Mouse (Mus musculus) liver, postnatal 0 days (tissue): ENCODE measurements around the gene Lrmda.

ENCODE experiments used
- CTCF ChIP-seq: sonication (generic); IDR thresholded peaks from 2 replicates; pipeline ENCODE4 v1.5.1; 2016; ENCODE audit warnings: antibody characterized with exemption, low read depth
- EP300 ChIP-seq: IDR thresholded peaks from 2 replicates; pipeline ENCODE4 v1.6.1; 2016; ENCODE audit warnings: antibody characterized with exemption, low read depth, mild to moderate bottlenecking

DNA sequence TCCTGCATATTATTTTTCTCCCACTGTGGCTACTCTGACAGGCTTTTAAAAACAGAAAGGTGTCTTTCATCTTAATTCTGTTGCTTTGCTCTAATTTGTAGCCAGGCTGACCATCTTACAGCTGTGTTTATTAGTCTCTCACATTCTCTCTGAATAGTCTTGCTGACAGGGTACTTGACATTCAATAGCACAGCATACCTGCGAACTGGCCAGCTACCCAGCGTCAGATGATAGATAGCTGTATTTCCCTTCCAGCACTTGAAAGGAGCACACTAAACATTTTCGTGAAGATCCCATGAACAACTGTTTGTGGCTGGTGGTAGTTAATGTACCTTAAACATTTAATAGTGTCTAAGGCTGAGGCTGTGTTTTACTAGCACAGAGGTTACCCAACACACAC, 646.9 kb downstream of the Lrmda start:
- TF ChIP-seq CTCF: no peak
- no peak for TF ChIP-seq EP300
